Mouse (Mus musculus) liver, postnatal 0 days (tissue): ENCODE measurements around the gene Plekho1. TPM values are rescaled to one million over a fixed set of nuclear protein-coding genes. Genes with fewer than 3 reads are reported as not detected.
"Not testable (repeated sequence)": the region's sequence is repeated elsewhere in the genome, so short reads cannot be mapped to it uniquely, and the experiment has no call there.

Source experiments
- ATAC-seq: fragments of 200-750 bp; cut with Nextera tagmentation; 2 replicates; pipeline ENCODE4 v1.8.0; 2017; ENCODE audit warnings: mild to moderate bottlenecking, moderate library complexity
- DNase-seq: peaks from one replicate; pipeline ENCODE4 v3.0.0-alpha.2; 2016
- H3K27ac ChIP-seq: fragments of 300-500 bp; sonication (generic); 2 replicates; pipeline ENCODE4 v1.5.1; 2014; ENCODE audit warnings: antibody characterized with exemption, moderate library complexity, mild to moderate bottlenecking, low read depth
- H3K27me3 ChIP-seq: fragments of 300-500 bp; sonication (generic); 2 replicates; pipeline ENCODE4 v1.6.1; 2014; ENCODE audit warnings: low read length, control low read depth, mixed read lengths; ENCODE audit not compliant: insufficient read depth
- H3K36me3 ChIP-seq: fragments of 300-500 bp; sonication (generic); replicated peaks from 2 replicates; pipeline ENCODE4 v1.6.1; 2014; ENCODE audit warnings: mild to moderate bottlenecking, control low read depth, low read length, moderate library complexity, mixed read lengths; ENCODE audit not compliant: insufficient read depth
- H3K4me1 ChIP-seq: fragments of 300-500 bp; sonication (generic); 2 replicates; pipeline ENCODE4 v1.6.1; 2014; ENCODE audit warnings: antibody characterized with exemption, mild to moderate bottlenecking, control low read depth; ENCODE audit not compliant: insufficient read depth
- H3K4me2 ChIP-seq: fragments of 300-500 bp; sonication (generic); 2 replicates; pipeline ENCODE4 v1.6.1; 2014; ENCODE audit warnings: low read depth, mild to moderate bottlenecking, low read length, moderate library complexity, mixed read lengths
- H3K4me3 ChIP-seq: fragments of 300-500 bp; sonication (generic); 2 replicates; pipeline ENCODE4 v1.5.1; 2014; ENCODE audit warnings: low read depth, low read length
- H3K9ac ChIP-seq: fragments of 300-500 bp; sonication (generic); replicated peaks from 2 replicates; pipeline ENCODE4 v1.6.1; 2014; ENCODE audit warnings: mild to moderate bottlenecking, moderate library complexity
- H3K9me3 ChIP-seq: fragments of 300-500 bp; sonication (generic); 2 replicates; pipeline ENCODE4 v1.6.1; 2016; ENCODE audit warnings: mild to moderate bottlenecking, control low read depth, low read length, mixed read lengths
- CTCF ChIP-seq: sonication (generic); IDR thresholded peaks from 2 replicates; pipeline ENCODE4 v1.5.1; 2016; ENCODE audit warnings: antibody characterized with exemption, low read depth
- EP300 ChIP-seq: IDR thresholded peaks from 2 replicates; pipeline ENCODE4 v1.6.1; 2016; ENCODE audit warnings: antibody characterized with exemption, low read depth, mild to moderate bottlenecking
- WGBS: fragments of 180-500 bp; shearing (Covaris S2); extraction: QIAGEN DNeasy Blood & Tissue Kit; methylation state at CpG from one replicate; pipeline ENCODE4 v1.1.7; 2014; ENCODE audit not compliant: insufficient replicate concordance; 5-methylcytosine and 5-hydroxymethylcytosine counted together
- polyA plus RNA-seq: library from polyadenylated mRNA; unstranded; fragments of >200 nt; fragmentation: Nextera tagmentation; extraction: Ambion mirVana; gene quantifications from 2 replicates; pipeline ENCODE4 v1.2.1, GENCODE M21; 2015

Plekho1 gene
- 10.7 and 11.7 TPM in 2 replicates for polyA plus RNA-seq

GRCm38 (mm10) chr3:95995802-95996428 lies at the start of gene Plekho1:
Gene Plekho1 (minus strand): TSS chr3:95996001.
- peak; percentile 62 for DNase-seq
- Histone ChIP-seq H3K9me3 (no peaks in the 10 kb centered on the region), H3K36me3 (0 out of 2 replicates have a peak, but pooled peaks cover 6% of the 10 kb centered on the region), H3K27ac (peak within 1 kb of the TSS; percentile 79), H3K9ac (peak within 1 kb of the TSS; percentile 70), H3K4me1 (peaks cover 23% of the 10 kb centered on the region), H3K4me3 (peak within 1 kb of the TSS; percentile 73), H3K27me3 (peaks cover 7% of the 10 kb centered on the region), H3K4me2 (peak within 1 kb of the TSS; percentile 98)
- TF ChIP-seq CTCF (peak; percentile 24; the same call in 1 of the 2 replicates), EP300 (no peak)
- under 1% methylated on average over 23 of the region's 84 CpGs for WGBS
- 0 out of 2 replicates have a peak, but pooled peaks have one; percentile 7 for ATAC-seq

DNA sequence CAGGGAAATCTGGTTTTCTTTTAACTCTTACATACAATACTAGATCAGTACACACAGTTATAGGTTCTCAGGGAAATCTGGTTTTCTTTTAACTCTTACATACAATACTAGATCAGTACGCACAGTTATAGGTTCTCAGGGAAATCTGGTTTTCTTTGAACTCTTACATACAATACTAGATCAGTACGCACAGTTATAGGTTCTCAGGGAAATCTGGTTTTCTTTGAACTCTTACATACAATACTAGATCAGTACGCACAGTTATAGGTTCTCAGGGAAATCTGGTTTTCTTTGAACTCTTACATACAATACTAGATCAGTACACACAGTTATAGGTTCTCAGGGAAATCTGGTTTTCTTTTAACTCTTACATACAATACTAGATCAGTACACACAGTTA lies 48.8 kb upstream of the Plekho1 start:
- peaks cover 18% of the 10 kb centered on the region for H3K36me3 ChIP-seq
- not testable (repeated sequence) for H3K4me3 ChIP-seq, H3K4me1 ChIP-seq, H3K9me3 ChIP-seq, H3K27me3 ChIP-seq, H3K9ac ChIP-seq, H3K27ac ChIP-seq, ATAC-seq, DNase-seq, H3K4me2 ChIP-seq
- WGBS: 88% methylated on average over 3 of the region's 3 CpGs

GRCm38 (mm10) chr3:96043104-96043503 lies 47.3 kb upstream of the Plekho1 start:
- Histone ChIP-seq H3K4me1 (no peaks in the 10 kb centered on the region), H3K27me3 (no peaks in the 10 kb centered on the region), H3K9me3 (no peaks in the 10 kb centered on the region), H3K4me2 (no peak overlapping the region), H3K36me3 (peaks cover 18% of the 10 kb centered on the region), H3K9ac (no peak overlapping the region), H3K4me3 (no peak overlapping the region), H3K27ac (no peak overlapping the region)
- ATAC-seq (no peak), DNase-seq (no peak)
- WGBS: 62% methylated on average over 1 of the region's 1 CpGs
- TF ChIP-seq CTCF (no peak), EP300 (no peak)

DNA sequence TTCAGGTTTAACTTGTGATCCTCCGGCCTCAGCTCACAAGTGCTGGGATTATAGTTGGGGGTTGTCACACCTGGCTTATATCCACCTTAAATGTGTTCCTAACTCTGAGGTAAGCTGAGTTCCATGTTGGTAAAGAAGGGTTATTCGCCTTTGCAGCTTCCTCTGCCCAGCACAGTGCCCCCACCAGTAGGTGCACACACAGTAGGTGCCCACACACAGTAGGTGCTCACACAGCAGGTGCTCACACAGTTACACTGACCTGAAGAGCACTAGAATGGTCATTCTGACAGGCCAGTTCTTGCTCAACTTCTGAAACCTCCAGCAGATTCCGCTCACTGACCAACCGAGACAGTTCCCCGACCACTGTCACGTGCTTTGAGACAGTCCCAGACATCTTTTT lies 45.3 kb upstream of the Plekho1 start:
- Histone ChIP-seq H3K9me3 (no peaks in the 10 kb centered on the region), H3K27ac (no peak overlapping the region), H3K4me3 (no peak overlapping the region), H3K36me3 (peaks cover 14% of the 10 kb centered on the region), H3K4me2 (no peak overlapping the region), H3K27me3 (no peaks in the 10 kb centered on the region), H3K9ac (no peak overlapping the region), H3K4me1 (no peaks in the 10 kb centered on the region)
- TF ChIP-seq CTCF (no peak), EP300 (no peak)
- ATAC-seq (no peak), DNase-seq (no peak)
- 83% methylated on average over 6 of the region's 6 CpGs for WGBS

DNA sequence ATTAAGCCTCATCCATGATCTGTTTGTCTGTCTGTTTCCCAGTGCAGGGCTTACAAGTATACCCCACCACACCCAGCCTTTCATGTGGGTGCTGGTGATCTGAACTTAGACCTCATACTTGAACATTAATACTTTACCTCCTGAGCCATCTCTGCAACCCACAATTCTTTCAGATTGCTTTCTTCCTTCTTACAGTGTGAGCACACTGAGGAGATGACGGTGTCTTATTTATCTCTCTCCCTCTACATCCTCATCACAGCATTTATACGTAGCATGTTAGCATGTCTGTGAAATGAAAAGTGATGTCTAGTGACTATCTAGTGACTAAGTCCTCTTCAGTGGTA lies 44.8 kb upstream of the Plekho1 start:
- Histone ChIP-seq H3K4me2 (no peak overlapping the region), H3K27ac (no peak overlapping the region), H3K9me3 (no peaks in the 10 kb centered on the region), H3K9ac (no peak overlapping the region), H3K4me1 (no peaks in the 10 kb centered on the region), H3K4me3 (no peak overlapping the region), H3K27me3 (no peaks in the 10 kb centered on the region), H3K36me3 (peaks cover 10% of the 10 kb centered on the region)
- 87% methylated on average over 2 of the region's 2 CpGs for WGBS
- ATAC-seq: no peak
- no peak for DNase-seq
- TF ChIP-seq EP300 (no peak), CTCF (no peak)

DNA sequence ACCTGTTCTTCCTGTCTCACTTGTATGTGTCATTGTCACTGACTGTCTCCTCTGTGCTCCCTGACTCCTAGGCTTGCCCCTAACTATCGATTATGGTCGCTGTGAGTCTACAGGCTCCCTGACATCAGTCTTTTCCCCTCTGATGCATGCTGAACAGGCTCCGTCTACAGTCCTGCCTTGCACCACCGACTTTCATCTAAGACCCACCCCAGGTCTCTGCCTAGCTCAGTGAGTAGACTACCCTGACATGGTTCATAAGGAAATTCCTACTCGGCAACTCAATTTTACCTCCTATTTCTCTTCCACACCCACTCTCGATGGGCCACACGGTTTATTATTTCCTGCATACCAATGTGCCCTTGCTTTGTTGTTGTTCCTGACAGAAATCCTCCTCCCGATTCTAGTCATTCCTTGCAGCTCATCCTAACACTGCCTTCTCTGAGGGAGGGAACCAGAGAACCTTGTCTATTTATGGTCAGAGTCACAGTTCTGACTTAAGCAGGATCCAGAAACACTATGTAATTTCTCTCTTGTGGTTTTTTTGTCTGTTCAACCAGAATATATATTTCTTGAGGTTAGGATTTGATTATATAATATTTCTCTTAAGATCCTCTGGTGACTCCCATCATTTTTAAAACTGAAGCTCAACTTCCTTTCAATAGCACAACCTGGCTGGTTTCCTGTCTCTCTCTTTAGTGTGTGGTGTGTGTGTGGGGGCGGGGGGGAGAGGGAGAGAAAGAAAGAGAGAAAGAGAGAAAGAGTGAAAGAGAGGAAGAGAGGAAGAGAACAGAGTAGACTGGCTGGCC lies 44.3 kb upstream of the Plekho1 start:
- no peak overlapping the region for H3K4me3 ChIP-seq
- H3K27me3 ChIP-seq: no peaks in the 10 kb centered on the region
- DNase-seq (no peak), ATAC-seq (no peak)
- peaks cover 4% of the 10 kb centered on the region; the same call in 1 of the 2 replicates for H3K36me3 ChIP-seq
- H3K9ac ChIP-seq: no peak overlapping the region
- no peak overlapping the region for H3K27ac ChIP-seq
- H3K9me3 ChIP-seq: no peaks in the 10 kb centered on the region
- TF ChIP-seq CTCF: no peak
- 81% methylated on average over 9 of the region's 9 CpGs for WGBS
- no peaks in the 10 kb centered on the region for H3K4me1 ChIP-seq
- H3K4me2 ChIP-seq: no peak overlapping the region
